ENCODE assay signal across 10 mouse cellular contexts in genomic region chr2:143870936-143871688, GRCm38 (mm10). TPM values are rescaled to one million over a fixed set of nuclear protein-coding genes. Genes with fewer than 3 reads are reported as not detected.
DNase-seq lines count a peak whose midpoint lies in the region; ATAC-seq and TF ChIP-seq lines count a peak whose summit lies in the region.
"Had no signal": no experiment of that assay in that cellular context is flagged by ENCODE, and none has a peak within 500 bp of the region (broad histone marks: within the 10 kb centered on the region; RNA-seq: fewer than 3 reads in every experiment).

No protein-coding gene starts in this region.

- 0 out of 2 replicates have a peak overlapping the region, but pooled peaks have one; percentile 27 for H3K27ac ChIP-seq in kidney, adult 2 months (ENCODE audit: insufficient read depth, low read depth, low read length)
- H3K27ac ChIP-seq in liver, embryonic 13.5 days, result peak overlapping the region; percentile 85
- H3K27ac ChIP-seq: embryonic facial prominence, embryonic 12.5 days had no signal

- intact Hi-C loops in heart, postnatal 10 days (cut with DNase I), result loop anchor here (2.0 kb wide), 1 partner anchor 44 kb away; the partner anchor contains the start of gene Dstn

- H3K4me1 ChIP-seq in kidney, adult 2 months (ENCODE audit: control insufficient read depth, insufficient read depth, low read length), result peaks cover 2% of the 10 kb centered on the region; the same call in 1 of the 2 replicates
- H3K4me1 ChIP-seq in liver, embryonic 13.5 days (replicated peaks), result peaks cover 38% of the 10 kb centered on the region
- H3K4me1 ChIP-seq: embryonic facial prominence, embryonic 12.5 days had no signal

- TF ChIP-seq CTCF in kidney, adult 2 months (conservative IDR thresholded peaks at IDR 0.05; ENCODE audit: insufficient read depth, insufficient read length, low read depth, low read length), result no peak

- no peak for TF ChIP-seq POLR2A in kidney, adult 2 months (IDR thresholded peaks at IDR 0.05; ENCODE audit: low read depth, low read length)

- DNase-seq in kidney, adult 2 months, result peak; percentile 49
- DNase-seq in kidney, adult 11 months, result no peak
- DNase-seq in c-Kit-negative CD71-positive TER-119-positive erythroid progenitor cells, embryonic 14.5 days (ENCODE audit: low read depth, low spot score), result peak; percentile 24
- peak; percentile 68 to 77 for DNase-seq in heart, postnatal 10 days
- DNase-seq in liver, embryonic 13.5 days, result peak; percentile 48
- DNase-seq in layer of hippocampus, adult 9-10 months (ENCODE audit: low spot score), result no peak
- DNase-seq in right cerebral cortex, adult 2 months (ENCODE audit: low spot score in 2 of 2), result no peak
- DNase-seq in right cerebral cortex, postnatal 10 days (ENCODE audit: low spot score in 2 of 2), result no peak

- H3K9me3 ChIP-seq in liver, embryonic 13.5 days (replicated peaks), result no peaks in the 10 kb centered on the region; the same call in 1 of the 2 replicates
- H3K9me3 ChIP-seq: embryonic facial prominence, embryonic 12.5 days had no signal

- ATAC-seq in liver, embryonic 13.5 days (ENCODE audit: low read depth), result peak; percentile 95

- peak overlapping the region; percentile 55 for H3K9ac ChIP-seq in liver, embryonic 13.5 days
- H3K9ac ChIP-seq: embryonic facial prominence, embryonic 12.5 days had no signal

- no peaks in the 10 kb centered on the region for H3K36me3 ChIP-seq in kidney, adult 2 months (ENCODE audit: control insufficient read depth, insufficient read depth, low read length)
- no peaks in the 10 kb centered on the region for H3K36me3 ChIP-seq in liver, embryonic 13.5 days
- H3K36me3 ChIP-seq: embryonic facial prominence, embryonic 12.5 days had no signal

- peak overlapping the region; percentile 53 for H3K4me2 ChIP-seq in liver, embryonic 13.5 days
- H3K4me2 ChIP-seq: embryonic facial prominence, embryonic 12.5 days had no signal

- no peaks in the 10 kb centered on the region for H3K27me3 ChIP-seq in kidney, adult 2 months (replicated peaks; ENCODE audit: control insufficient read depth, insufficient read depth, low read length)
- no peaks in the 10 kb centered on the region for H3K27me3 ChIP-seq in liver, embryonic 13.5 days
- H3K27me3 ChIP-seq: embryonic facial prominence, embryonic 12.5 days had no signal

- 68% methylated on average over 10 of the region's 10 CpGs for WGBS in kidney, adult 2 months
- WGBS in liver, embryonic 13.5 days (ENCODE audit: insufficient replicate concordance), result 10% methylated on average over 10 of the region's 10 CpGs

- H3K4me3 ChIP-seq in kidney, adult 2 months (ENCODE audit: insufficient read depth, low read depth, low read length), result no peak overlapping the region
- H3K4me3 ChIP-seq in liver, embryonic 13.5 days (replicated peaks), result 0 out of 2 replicates have a peak overlapping the region, but pooled peaks have one; percentile 10
- H3K4me3 ChIP-seq: embryonic facial prominence, embryonic 12.5 days had no signal

RNA-seq across cellular contexts. Expression of gene Bfsp1, which starts 8.1 kb away (rescaled TPM):
- 0.35 and 0.36 TPM in 2 replicates for polyA plus RNA-seq in kidney, adult 2 months (2012; rRNA removed)
- under 1 TPM; 0.62 to 0.82 TPM for total RNA-seq in heart, postnatal 10 days (2021)
- polyA plus RNA-seq in liver, embryonic 13.5 days (2015; fragmentation: Nextera tagmentation; extraction: Ambion mirVana), result 0.16 and 0.20 TPM in 2 replicates
- total RNA-seq: granulocyte monocyte progenitor cell, adult 5-6 weeks had no signal

RNA-seq across cellular contexts. Expression of gene Dstn, which starts 44.0 kb away (rescaled TPM):
- 46.9 and 73.0 TPM in 2 replicates for polyA plus RNA-seq in kidney, adult 2 months (2012; rRNA removed)
- total RNA-seq in heart, postnatal 10 days (2021), result 100 to 1,000 TPM; 486 to 498 TPM
- 138 and 162 TPM in 2 replicates for polyA plus RNA-seq in liver, embryonic 13.5 days (2015; fragmentation: Nextera tagmentation; extraction: Ambion mirVana)

Comparison
In these comparisons a context has a peak if more than half of its experiments do, and no peak if none do; other contexts are left out.
1. DNase-seq: peak in kidney, adult 2 months (single experiment), c-Kit-negative CD71-positive TER-119-positive erythroid progenitor cells, embryonic 14.5 days (single experiment), heart, postnatal 10 days (2 of 2) and liver, embryonic 13.5 days (single experiment); none in kidney, adult 11 months (single experiment), layer of hippocampus, adult 9-10 months (single experiment), right cerebral cortex, adult 2 months (0 of 2) and right cerebral cortex, postnatal 10 days (0 of 2).